Mouse (Mus musculus): ENCODE measurements around the gene Caskin2. TPM values are rescaled to one million over a fixed set of nuclear protein-coding genes. Genes with fewer than 3 reads are reported as not detected.
"Not testable (repeated sequence)": the region's sequence is repeated elsewhere in the genome, so short reads cannot be mapped to it uniquely, and the experiment has no call there.

The Caskin2 gene
- 2.8 and 5.8 TPM in 2 replicates for total RNA-seq (2017)

DNA sequence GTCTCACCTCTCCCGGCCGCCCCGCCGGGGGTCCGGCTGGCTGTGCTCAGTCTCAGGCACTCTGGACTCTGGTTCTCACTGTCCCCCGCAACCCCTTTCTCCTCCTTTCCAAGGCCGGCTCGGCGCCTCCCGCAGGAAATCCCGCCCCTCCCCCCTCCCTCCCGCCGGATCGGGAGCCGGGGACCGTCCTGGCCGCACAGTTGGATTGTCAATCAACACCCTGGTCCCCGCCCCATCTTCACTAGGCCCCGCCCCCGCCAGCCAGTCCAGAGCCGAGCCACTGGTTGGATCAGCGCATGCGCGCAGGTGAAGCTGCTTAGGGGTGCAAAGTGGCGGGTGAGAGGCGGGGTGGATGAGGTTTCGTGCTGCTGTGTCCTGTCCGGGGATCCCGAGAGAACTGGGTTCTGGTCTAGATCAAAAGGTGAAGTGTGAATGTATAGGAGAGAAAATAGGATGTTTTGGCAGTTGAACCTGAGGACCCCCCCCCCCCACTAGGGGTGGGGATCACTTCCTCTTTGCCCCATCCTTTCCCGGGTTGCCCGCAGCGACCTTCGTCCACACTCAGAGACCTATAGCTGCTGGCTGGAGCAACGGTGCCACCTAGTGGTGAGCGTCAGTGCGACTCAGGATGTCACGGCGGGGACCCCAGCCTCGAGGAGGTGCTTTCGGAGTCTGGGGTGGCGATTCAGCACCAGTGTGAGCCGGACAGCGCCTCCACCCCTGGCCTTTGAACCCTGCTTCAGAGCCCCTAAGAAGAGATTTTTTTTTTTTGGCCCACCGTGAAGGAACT, at the start of gene Caskin2:
Gene Caskin2, minus strand, starts transcription at position 133 of the 790 bp plus-strand sequence.
- ATAC-seq (replicated peaks; ENCODE audit: low read depth, poor library complexity, severe bottlenecking) = peak; percentile 87

DNA sequence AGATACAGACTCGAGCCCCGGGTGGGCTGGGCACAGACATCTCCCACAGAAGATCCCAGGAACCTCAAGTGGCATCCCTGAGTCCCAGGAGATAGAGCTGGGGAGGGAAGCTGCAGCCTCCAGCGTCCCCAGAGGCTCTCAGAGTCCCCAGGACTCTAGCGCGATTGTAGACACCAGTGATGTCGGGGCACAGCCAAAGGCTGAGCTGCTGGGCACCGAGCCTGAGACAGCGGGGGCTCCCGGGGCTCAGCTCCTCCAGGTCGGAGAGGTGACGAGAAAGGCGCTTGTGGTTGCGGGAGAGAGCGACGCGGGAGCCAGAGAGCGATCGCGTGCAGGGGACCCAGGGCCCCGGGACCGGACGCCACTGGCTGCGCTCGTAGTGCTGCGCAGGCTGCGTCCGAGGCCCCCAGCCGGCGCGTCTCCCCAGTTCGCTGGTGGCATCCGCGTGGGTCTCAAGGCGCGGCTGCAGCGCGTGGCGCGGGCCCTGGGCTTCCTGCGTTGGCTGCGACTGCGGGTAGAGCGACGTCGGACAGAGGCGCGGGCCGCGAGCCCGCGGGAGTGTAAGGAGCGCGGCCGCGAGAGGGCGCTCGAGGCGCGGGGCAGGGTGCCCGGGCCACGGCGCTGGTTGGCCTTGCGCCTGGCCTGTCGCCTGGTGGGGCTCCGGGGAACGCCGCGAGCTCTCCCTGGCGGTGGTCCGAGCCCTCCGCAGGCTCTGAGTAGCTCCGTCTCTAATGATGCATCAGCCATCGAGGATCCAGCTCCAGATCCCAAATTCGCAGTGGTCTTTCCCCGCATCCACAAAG, 45.9 kb upstream of the Caskin2 start:
- ATAC-seq (replicated peaks; ENCODE audit: low read depth, poor library complexity, severe bottlenecking) = peak; percentile 93

DNA sequence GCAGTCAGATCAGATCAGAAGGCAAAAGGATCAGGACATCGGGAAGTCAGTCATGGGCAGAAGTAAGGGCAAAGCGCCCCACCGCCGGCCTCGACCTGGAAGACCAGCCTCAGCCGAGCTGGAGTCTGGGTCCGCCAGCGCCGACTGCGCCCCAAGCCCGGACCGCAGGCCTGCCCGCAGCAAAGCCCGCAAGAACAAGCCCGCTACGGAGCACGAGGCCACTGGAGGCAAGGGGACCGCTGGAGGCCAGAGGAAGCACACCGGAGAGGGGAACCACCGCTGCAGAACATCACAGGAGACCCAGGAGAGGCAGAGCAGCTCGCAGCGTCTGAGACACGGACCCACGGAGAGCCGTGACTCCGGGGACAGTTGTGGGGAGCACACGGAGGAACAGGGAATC, 44.9 kb upstream of the Caskin2 start, which contains the start of gene Myo15b:
Gene Myo15b, plus strand, starts transcription at position 53 of the 400 bp plus-strand sequence.
- ATAC-seq (replicated peaks; ENCODE audit: low read depth, poor library complexity, severe bottlenecking) = no peak

DNA sequence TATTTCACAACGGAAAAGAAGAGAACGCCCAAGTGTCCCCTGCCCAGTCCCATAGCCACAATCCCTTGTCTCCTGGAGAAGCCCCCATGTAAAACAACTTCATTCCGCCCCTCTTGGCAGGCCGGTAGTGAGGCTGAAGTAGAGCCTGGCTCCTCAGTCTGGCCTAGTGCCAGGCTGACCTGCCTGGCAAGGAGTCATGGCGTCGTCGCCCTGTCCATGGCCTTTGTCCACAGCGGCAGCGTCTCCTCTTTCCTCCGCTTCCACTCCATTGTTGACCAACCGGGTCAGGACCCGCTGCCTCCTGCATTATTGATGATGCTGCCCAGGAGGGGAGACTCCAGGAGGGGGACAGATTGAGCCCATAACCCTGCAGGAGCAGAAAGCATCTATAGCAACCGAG, 44.5 kb upstream of the Caskin2 start:
- no peak for ATAC-seq (replicated peaks; ENCODE audit: low read depth, poor library complexity, severe bottlenecking)

DNA sequence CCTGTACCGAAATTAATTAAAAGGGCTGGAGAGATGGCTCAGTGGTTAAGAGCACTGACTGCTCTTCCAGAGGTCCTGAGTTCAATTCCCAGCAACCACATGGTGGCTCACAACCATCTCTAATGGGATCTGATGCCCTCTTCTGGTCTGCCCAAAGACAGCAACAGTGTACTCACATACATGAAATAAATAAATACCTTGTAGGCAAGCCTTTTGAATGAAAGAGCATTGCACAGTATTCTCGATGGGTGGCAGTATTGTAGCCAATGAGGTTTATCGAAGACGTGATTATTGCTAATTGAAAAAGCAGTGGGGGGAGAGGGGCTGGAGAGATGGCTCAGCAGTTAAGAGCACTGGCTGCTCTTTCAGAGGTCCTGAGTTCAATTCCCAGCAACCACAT, 43.7 kb upstream of the Caskin2 start:
- ATAC-seq (replicated peaks; ENCODE audit: low read depth, poor library complexity, severe bottlenecking) = not testable (repeated sequence)

DNA sequence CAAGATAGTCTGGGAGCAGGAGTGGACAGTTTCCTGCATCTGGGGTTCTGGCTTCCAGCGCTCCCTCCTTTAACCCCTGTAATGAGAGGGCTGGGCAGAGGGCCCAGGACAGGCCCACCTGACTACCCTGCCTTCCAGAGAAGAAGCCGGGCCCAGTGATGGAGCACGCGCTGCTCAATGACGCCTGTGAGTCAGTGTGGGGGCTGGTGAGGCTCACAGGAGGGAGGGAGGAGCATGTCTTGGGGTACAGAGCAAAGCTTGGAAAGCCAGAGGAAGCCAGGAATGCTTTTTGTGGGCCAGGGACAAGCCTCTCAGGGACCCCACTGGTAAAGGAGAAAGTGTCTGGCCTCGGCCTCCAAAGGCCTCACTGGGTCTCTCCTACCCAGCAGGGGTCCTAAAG, 41.2 kb upstream of the Caskin2 start:
- no peak for ATAC-seq (replicated peaks; ENCODE audit: low read depth, poor library complexity, severe bottlenecking)

DNA sequence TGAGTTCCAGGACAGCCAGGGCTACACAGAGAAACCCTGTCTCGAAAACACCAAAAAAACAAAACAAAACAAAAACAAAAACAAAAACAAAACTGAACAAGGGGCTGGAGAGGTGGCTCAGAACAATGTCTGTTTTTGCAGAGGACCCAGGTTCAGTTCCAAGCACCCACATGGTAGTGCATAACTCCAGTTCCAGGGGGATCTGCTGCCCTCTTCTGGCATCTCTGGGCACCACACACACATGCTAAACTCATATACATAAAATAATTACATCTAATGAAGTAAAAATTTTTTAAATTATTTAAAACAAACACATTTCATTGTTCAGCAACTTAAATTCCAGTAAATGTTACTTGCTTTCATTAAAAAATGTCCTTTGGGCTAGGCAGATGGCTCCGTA, 32.4 kb upstream of the Caskin2 start:
- ATAC-seq (replicated peaks; ENCODE audit: low read depth, poor library complexity, severe bottlenecking) = no peak

DNA sequence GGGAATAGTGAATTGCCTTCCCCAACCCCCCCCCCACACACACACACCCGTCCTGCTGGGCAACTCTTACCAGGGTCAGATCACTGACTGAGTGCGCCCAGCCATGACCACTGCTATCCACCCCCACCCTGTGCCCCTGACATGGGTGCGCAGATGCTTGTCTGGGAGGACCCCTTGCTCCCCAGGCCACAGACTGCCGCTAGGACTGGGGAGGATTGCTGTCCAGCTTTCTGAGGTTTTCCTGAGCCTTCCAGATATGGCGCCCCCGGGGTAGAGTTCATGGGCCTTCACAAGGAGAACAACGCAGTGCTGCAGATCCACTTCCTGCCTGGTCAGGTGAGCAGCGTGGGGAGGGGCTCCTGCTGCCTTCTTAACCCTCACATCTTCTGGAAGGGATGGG, 30.8 kb upstream of the Caskin2 start:
- no peak for ATAC-seq (replicated peaks; ENCODE audit: low read depth, poor library complexity, severe bottlenecking)

DNA sequence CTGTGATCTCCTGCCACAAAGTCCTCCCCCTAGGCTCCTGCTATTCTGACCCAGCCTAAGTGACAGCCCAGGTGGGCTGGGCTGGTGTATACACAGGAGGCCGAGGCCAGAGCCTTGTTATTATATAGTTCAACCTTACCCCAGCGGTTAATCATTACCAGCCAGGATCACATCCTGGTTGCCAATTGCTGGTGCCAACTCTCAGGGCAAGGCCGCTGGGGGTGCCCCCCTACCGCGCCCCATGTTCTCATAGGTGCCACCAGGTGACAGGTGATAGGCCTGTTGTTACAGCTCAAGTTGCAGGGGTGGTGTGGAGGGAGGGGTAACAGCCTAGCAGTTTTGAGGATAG, 30.4 kb upstream of the Caskin2 start:
- ATAC-seq (replicated peaks; ENCODE audit: low read depth, poor library complexity, severe bottlenecking) = no peak

DNA sequence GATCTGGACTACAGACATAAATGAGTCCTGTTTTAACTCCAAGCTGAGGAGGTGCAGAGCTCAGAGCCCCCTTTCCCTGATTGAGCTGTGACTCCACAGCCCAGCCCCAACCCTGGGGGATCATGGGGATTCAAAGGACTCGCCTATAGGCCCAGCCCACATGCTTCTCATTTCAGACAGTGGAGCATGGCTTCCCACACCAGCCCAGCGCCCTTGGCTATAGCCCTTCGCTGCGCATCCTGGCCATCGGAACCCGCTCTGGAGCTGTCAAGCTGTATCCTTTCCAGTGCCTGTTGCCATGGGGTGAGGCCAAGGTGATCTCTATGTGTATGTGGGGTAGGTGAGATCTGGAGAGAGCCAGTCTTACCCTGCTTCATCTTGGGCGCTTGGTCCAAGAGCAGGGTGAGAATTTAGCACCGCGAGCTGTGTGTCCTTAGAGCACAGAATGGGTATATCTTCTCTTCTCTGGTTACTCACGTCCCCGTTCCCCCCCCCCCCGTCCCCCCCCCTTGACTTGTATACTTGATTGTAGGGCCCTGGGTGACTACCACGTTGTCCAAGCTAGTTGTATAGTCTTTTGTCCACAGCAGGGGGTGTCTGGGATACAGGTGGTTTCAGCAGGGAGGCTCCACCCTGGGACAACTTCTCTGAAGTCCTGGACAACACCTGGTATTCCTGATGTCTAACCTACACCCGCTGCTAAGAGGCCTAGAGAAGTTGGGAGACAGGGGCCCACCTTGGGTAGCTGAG, 29.9 kb upstream of the Caskin2 start:
- ATAC-seq (replicated peaks; ENCODE audit: low read depth, poor library complexity, severe bottlenecking) = no peak

DNA sequence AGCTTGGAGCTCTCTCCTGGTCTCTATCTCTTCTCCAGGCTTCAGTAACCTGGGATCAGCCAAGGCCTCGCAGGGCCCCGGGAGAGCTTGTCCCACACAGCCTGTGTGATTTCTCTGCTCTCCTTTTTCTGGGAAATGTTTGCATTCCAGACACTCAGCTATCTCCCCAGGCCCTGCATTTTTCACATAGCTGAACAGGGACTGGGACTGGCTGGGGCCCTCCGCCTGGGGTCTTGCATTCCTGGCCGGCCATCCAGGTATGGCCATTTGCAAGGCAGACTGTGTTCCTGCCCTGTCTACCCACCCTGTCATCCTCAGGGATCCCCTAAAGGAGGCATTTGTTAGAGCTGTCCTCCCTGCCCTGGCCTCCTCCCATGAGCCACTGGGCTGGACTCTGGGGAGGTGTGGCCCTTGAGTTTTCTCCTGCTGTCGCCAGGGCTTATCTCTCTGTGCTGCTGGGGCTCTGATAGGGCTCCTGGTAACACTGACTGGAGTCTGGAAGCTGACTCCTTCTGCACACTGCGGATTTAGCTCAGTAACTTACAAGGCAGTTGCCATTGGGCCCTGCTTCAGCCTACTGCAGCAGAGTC, 28.6 kb upstream of the Caskin2 start:
- peak; percentile 63; the same call in 1 of the 2 replicates for ATAC-seq (replicated peaks; ENCODE audit: low read depth, poor library complexity, severe bottlenecking)

DNA sequence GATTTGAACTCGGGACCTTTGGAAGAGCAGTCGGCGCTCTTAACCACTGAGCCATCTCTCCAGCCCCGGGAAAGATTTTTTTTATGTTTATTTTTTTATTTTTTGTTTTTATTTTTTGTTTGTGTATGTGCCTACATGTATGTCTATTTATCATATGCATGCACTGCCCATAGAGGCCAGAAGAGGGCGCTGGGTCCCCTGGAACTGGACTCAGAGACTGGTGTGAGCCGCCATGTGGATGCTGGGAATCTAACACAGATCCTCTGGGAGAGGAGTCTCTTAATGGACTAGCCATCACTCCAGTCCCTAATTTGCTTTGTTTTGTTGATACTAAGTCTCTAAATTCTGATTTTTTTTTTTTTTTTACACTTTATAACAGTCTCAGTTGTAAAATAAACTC, 27.6 kb upstream of the Caskin2 start:
- no peak for ATAC-seq (replicated peaks; ENCODE audit: low read depth, poor library complexity, severe bottlenecking)

DNA sequence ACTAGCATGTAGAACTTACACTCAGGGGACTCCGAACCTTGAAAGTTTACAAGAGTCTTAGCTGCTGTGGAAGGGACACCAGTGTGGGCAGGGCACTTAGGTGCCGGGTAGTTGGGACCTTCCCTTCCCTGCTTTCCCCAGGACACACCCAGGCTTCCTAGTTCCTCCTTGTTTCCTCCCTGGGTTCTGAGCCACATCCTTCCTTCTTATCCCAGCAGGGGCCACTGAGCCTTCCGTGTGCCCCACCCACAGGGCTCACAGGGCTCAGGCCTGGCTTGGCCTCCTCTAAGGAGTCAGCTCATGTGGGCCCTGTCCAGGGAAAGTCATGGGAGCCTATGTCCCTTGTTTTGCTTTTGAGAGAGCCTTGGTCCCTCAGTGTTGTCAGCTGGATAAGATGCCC, 26.3 kb upstream of the Caskin2 start:
- no peak for ATAC-seq (replicated peaks; ENCODE audit: low read depth, poor library complexity, severe bottlenecking)

DNA sequence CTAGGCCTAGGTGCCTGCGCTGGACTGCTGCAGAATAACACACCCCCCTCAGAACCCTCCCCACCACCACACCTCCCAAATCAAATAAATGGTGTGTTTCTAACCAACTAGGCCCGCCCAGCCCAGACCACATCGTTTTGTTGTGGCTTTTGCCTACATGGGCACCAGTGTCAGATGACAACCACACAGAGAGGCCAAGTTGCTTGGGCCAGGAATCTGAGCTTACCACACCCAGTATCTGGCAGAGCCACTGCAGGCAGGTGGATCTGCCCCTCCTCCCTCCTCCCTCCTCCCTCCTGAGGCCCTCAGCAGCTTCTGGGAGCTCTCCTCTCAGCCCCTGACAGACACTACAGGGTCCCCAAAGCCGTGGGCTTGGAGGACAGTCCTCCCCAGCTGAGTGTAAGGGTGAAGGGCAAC, 25.5 kb upstream of the Caskin2 start:
- ATAC-seq (replicated peaks; ENCODE audit: low read depth, poor library complexity, severe bottlenecking) = peak; percentile 48

DNA sequence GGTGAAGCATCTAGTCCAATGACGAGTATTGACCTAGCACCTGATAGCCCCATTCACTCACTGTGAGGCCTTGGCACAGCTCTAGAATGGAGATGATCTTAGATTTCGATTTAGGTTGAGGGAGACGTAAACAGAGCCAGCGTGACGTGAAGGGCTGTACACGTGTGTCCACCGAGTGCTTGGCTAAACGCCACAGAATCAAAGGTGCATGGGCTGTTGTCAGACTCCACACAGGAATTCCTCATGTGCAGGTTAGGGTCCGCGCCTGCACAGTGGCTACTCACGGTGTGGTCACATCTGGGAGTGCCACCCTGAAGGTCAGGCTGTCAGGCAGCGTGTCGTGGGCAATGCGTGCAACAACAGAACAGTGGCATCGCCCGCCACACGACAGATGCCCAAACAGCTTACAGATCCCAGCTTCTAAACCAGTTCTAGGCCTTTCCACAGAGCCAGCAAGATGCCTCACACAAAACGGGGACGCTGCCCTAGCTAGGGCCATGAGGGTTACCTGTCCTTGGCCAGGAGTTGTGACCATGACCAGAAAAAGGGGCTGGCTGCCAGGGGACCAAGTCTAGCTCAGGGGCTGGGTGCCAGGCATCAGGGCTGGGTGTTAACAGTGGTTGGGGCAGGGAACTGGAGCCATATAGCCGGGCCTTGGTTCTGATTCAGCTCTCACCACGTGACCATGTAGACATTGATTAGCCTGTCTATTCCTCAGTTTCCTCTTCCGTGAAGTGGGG, 24.3 kb upstream of the Caskin2 start:
- ATAC-seq (replicated peaks; ENCODE audit: low read depth, poor library complexity, severe bottlenecking) = no peak

DNA sequence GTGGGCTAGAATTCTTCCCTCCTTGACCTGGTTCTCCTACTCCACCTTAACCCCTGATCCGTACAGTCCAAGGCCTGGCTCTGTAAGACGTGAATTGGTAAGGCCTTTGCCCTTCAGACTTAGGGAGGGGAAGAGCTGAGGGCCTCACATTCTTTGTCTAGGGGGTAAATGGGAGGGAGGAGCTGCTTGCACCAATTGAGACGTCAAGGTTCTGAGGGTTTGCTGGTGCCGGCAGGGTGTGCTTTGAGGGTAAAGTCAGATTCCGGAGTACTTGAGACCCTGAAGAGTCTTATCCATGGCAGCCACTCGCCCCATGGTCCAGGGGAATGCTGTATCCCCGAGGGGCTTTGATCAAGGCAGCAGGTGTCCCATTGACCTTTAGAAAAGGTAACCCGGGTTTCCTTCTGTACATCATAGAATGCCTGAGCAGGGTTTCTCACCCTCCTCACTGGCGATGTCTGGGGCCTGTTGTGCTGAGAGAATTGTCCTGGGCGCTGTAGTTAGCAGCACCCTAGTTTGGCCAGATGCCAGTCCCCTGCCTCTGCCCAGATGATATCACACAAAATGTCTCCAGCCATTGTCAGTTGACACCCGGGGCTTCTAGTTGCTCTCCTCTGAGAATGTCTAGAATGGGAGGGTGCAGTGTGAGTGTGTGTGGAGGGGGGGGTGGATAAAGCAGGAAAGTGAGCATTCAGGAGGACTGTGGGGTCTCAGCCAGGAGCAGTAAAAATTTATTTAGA, 23.4 kb upstream of the Caskin2 start:
- no peak for ATAC-seq (replicated peaks; ENCODE audit: low read depth, poor library complexity, severe bottlenecking)

DNA sequence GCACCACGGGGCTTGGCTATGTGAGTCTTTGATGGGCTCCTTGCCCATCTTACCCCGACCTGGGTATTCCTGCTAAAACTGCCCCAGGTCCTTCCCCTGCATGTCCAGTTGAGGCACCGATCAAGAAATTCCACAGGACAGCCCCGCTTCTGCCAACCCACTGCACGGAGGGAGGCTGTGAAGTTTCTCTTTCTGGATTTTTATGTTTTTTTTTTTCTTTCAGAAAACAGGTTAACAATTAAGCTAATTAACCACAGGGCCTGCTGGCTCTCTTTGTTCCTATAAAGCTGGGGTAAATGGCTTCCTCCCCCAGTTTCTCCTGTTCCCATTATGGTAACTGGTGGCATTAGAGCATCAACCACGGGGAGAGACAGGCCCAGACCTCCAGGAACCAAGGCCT, 20.6 kb upstream of the Caskin2 start:
- ATAC-seq (replicated peaks; ENCODE audit: low read depth, poor library complexity, severe bottlenecking) = no peak

DNA sequence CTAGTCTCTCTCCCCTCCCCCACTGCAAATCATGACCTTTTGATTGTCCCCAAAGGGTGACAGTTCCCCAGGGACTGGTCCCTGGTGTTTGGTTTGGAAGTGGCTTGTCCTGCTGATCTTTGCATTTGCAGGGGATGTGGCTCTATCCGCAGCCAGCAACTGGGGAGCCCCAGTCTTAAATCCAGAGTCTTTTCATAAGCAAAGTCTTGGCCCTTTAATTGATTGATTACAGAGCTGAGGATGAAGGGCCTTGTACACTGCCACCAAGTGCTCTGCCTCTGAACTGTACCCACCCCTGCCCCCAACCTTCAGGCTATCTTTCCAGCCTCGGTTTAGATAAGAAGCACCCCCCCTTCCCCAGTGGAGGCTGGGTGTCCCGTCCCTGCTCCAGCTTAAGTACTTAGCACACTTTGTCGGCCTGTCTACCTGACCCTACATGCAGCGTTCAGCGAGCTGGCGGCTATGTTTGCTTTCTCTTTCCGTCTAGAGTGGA, 19.6 kb upstream of the Caskin2 start:
- no peak for ATAC-seq (replicated peaks; ENCODE audit: low read depth, poor library complexity, severe bottlenecking)

DNA sequence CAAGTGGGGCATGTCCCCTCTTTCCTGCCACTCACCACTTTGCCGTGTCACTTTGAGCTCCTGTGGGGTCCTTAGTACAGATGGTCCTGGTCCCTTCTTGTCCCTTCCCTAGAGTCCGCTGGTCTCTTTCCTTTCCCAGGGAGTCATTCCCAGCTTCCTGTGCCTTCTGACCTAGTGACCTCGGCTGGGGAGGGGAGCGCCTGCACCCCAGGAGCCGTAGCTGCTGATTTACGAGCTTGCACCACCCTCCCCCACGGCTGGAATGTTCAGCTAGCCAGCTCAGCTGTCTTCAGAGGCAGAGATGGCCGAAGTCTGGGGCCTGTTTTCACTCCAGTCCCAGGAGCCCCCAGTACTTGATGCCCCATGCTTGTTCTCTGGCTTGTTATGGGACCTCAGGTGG, 19.1 kb upstream of the Caskin2 start:
- no peak for ATAC-seq (replicated peaks; ENCODE audit: low read depth, poor library complexity, severe bottlenecking)
